Mouse (Mus musculus) heart, postnatal 4 days (tissue): Measurements from ENCODE around the gene Prdx2. TPM values are rescaled to one million over a fixed set of nuclear protein-coding genes. Genes with fewer than 3 reads are reported as not detected.

ENCODE experiments used
- DNase-seq: peaks from one replicate; pipeline ENCODE4 v3.0.0; 2021
- total RNA-seq, 2 experiments: library from RNA; stranded (reverse); gene quantifications; 2 replicates each; pipeline ENCODE4 v1.2.3; 2021

The Prdx2 gene
- total RNA-seq, 2 experiments from 2014 or later, result 678 to 716 TPM

DNA sequence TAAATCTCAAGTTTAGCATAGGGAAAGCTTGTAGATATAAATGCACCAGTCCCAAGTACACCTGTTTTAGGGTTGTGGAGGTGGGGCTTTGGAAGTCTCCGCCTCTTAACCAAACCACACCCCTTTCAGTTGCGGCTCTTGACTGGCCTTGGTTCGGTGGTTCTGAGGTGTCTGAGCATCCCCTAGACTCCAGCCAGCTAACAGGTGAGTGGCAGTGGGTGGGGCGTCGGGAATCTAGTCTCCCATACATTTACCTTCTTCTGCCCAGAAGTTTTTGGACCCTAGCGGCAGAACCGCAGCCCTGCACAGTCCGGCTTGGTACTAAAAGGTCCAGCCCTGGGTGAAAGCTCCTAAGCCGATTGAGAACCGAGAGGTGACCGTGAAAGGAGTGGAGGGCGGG, 19.6 kb upstream of the Prdx2 start:
- DNase-seq, result no peak

DNA sequence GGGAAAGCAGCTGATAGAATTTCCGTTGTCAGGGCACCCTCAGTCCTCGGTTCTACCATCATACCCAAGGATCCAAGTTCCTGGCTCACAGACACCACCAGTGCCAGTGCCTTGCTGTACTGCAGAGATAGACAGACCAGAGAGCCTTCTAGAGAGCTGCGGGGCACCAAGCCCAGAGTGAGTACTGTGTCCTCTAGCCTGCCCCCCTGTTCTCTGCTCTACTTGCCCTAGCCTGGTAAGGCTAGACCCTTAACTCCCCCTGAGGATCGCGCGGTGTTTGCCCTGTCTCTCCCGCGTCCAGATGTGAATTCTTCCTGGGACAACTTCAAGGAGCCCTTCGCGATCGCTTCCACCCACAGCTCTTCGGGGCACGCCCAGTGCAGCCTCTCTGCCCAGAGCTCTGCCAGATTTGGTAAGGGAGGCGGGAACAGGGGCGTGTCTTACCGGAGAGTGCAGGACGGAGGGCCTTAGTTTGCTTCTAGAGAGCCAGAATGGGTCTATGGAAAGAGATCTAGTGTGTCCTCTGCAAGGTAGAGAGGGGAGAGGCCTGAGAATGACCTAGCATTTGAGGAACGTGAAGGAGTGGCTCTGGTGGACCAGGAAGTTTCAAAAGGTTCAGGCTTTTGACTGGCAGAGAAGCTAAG, 16.7 kb upstream of the Prdx2 start:
- DNase-seq, result peak; percentile 40

DNA sequence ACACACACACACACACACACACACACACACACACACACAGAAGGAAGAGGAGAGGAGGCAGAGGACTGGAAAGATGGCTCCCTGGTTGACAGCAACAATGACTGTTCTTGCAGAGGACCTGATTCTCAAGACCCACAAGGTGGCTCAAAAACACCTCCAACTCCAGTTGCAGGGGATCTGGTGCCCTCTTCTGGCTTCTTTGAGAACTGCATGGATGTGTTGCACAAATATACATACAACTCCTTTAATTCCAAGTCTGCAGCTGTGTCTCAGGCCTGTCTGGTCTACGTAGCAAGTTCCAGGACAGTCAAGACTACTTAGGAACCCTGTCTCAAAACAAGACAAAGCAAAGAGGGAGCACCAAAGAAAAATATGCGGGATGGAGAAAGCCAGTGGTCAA, 12.6 kb upstream of the Prdx2 start:
- peak; percentile 78 for DNase-seq

DNA sequence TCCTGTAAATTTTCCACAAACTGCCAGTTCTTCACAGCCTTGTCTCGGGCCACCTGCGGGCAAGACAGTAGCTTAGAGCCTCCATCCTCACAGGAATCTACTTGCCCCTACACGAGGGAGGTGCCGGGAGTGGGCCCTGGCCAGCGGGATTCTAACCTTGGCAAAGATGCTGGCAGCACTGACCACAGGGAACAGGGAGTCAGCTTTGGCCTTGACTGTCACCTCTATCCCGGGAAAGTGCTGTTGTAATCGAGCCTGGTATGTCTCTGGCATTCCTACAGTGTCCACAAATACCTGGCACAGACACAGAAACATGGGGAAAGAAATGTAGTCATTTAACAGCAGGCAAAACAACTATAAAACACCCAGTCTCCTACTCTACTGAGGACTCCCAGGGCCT, 9.6 kb upstream of the Prdx2 start:
- peak; percentile 50 for DNase-seq

DNA sequence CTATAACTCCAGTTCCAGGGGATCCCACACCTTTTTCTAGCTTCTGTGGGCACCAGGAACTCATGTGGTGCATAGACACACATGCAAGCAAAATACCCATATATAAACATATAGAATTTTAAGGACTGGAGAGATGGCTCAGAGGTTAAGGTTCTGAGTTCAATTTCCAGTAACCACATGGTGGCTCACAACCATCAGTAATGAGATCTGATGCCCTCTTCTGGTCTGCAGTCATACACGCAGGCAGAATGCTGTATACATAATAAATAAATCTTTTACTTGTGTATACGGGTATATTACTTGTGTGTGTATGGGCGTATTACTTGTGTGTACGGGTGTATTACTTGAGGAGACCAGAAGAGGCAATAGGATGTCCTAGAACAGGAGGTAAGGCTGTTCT, 5.4 kb upstream of the Prdx2 start:
- no peak for DNase-seq

DNA sequence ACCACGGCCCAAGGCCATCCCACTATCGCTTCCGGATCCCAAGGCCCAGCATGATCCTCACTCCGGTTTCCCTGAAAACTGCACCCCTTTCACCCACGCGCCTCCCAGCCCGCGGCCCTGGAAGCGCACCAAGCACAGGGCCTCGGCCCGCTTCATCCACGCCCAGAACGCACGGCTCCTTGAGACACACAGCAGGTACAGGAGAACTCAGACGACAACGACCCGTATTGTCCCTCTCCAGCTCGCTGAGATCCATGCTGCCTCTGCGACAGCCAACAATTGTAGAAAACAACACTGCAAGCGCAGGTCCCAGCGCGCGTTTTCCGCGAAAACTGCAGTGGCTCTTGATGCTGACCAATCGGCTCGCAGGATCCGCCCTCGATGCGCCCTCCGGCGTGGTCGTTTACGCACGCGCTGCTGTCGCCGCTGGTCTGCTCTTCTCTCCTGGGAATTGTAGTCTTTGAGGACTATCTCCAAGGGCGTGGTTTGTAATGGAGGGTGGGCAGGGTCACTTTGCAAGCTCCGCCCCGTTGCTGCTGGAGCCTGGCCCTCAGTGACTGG, 3.6 kb upstream of the Prdx2 start:
- peak; percentile 93 for DNase-seq

DNA sequence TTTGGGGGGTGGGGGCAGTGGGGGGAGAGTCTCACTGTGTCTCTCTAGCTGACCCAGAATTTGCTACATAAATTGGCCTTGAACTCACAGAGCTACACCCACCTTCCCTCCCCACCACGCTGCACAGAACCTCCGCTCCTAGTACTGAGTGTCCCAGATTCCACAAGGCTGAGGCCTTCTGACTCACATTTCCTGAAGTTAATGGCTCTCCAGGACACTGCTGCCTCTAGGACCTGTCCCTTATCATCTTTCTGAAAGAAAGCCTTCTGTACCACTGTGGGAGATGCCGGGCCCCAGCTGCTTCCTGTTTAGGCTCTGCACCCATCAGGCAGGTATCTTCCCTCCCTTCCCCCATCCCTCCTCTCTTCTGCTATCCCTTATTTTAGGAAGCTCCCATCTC, 2.8 kb upstream of the Prdx2 start:
- no peak for DNase-seq

DNA sequence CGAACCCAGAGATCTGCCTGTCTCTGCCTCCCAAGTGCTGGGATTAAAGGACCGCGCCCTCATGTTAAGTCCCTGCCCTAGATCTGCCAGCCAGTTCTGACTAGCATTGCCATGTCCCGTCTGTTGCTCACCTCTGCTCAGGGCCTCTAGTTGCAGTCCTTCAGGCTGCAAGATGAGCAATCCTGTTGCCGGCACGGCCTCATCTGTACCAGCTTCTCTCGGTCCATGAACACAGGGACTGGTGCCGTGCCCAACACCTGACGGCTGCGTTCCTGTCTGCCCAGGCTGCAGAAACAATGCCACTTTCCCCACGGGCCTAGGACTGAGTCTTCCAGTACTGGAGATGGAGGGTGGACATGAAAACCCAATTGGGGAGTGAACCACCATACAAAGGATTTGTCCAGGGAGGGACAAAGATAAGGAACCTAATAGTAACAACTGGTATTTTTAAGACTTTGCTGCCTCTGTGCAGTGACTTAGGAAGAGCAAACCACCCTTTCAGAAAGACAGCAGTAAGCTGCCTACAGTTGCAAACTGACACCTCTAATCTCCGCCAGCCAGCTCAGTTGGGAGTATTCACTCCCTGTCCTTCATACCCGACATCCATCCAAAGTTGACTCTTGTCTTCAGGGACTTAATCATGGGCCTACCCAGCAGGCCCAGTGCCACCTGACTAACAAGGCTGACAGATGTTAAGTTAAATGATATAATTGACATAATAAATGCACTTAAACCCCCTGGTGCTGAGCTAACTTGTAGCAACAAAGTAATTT, 1.7 kb upstream of the Prdx2 start:
- no peak for DNase-seq

DNA sequence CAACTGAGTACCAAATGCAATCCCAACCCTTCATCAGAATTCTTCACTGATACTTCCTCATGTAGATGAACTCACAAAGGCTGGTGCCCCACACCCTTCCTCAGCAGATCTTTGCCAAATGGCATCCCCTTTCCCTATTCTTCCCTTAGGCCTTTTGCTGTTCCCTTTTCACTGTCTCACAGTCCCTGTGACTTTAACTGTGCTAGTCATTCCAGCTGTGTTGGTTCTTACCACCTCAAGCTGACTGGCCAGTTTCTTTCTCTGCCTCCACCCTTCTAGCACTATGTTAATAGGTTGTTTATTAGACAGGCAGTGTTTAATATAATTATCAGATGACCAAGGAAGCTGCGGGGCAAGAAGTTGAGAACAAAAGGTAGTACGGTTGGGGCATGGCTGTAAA, 737 bp upstream of the Prdx2 start:
- no peak for DNase-seq

DNA sequence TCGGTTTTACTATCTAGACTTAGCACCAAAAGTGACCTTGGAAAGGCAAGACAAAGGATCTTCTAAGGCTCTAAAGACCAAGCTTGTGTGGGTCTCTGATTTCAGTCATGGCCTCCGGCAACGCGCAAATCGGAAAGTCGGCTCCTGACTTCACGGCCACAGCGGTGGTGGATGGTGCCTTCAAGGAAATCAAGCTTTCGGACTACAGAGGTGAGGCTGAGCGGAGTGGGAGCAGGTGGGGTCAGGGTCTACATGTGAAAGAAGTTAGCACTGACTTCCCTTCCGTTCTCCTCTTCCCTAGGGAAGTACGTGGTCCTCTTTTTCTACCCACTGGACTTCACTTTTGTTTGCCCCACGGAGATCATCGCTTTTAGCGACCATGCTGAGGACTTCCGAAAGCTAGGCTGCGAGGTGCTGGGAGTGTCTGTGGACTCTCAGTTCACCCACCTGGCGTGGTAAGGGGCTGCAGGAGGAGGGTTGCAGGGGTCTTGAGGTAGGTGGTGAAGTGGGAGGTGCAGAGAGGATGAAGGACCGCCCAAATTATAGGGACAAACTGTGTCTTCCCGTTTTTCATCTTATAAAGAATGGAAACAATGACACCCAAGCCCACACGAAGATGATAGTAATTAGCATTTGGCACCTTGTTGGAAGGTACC, 876 bp downstream of the Prdx2 start:
- DNase-seq, result peak; percentile 27

DNA sequence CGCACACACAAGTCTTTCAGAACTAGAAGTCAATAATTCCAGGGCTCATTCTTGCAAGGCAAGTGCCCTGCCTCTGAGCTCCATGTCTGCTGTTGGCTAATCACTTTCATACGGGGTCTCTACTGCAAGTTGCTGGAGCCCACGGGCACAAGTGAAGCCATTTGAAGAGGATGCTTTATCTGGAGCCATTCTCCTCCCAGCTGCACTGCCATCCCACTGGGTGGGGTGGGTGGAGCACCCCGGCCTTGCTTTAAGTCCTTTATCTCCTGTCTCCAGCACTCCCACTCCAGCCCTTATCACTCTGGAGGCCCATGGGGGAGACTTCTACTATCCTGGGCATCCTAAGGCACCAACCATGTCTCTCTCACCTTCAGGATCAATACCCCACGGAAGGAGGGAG, 1.5 kb downstream of the Prdx2 start:
- DNase-seq, result no peak

DNA sequence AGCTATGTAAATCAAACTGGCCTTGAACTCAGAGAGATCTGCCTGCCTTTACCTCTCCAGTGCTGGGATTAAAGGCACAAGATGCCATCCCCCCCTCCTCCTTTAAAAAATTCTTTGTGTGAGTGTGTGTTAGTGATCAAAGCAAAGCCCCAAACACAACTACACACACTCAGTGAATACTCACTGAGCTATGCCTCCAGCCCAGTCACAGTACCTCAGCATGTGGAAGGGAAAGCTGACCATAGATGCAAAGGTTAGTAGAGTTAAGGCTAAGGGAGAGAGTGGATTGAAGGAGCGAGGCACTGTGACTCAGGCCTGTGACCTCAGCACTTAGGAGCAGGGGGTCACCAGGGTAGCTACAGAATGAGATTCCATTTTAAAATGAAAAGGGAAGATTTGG, 3.7 kb downstream of the Prdx2 start:
- no peak for DNase-seq

DNA sequence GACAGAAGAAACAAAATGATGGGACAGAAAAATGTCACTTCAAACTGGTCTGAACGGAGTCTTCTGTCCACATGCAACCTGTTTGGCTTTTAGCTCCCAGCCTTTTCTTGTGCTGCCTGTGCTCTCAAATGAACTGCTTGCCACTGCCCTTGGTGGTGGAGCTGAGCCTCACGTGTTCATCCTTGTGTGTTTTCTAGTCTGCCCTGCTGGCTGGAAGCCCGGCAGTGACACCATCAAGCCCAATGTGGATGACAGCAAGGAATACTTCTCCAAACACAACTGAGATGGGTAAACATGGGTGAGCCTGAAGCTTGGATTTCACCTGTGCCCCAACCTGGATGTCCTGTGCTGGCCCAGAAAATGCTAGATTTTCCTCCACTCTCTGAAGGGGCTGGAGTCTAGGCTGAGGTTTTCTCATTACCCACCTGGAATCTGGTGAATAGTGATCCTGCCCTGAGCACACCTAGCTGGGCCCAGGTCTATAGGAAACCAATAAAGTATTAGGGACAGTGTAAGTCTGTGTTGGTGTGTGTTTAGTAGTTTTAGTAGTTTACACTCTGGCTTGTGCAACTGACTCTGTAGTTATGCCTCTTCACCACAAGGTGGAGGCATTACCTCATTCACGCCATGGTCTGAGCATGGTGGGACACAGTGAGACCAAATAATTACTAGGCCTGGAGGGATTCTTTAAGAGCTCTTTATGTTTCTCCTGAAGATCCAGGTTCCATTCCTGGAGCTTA, 4.6 kb downstream of the Prdx2 start:
- DNase-seq, result peak; percentile 71

DNA sequence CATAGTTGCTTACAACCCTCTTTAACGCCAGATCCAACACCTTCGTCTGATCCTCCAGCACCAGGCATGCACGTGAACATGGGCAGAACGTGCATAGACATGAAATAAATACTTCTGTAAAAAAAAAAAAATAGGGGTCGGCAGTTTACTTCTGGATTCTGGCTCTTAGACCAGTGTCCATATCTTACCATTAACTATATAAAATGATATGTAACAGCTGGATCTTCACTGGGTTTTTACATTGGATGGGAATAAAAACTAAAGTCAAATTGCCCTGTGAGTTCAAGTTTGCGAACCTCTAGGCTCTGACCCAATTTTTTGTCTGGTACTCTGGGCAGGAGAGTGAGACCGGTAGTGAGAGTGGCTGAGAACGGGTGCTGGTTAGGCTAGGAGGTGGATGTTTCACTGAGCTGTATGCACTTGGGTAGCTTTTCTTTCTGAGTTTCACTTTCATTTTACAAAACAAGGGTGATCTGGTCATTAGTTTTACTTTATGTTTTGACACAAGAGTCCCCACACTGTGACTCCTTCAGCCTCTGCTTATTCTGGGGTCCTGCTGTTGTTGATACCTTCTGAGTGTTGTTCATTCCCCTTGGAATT, 5.3 kb downstream of the Prdx2 start:
- DNase-seq, result no peak

DNA sequence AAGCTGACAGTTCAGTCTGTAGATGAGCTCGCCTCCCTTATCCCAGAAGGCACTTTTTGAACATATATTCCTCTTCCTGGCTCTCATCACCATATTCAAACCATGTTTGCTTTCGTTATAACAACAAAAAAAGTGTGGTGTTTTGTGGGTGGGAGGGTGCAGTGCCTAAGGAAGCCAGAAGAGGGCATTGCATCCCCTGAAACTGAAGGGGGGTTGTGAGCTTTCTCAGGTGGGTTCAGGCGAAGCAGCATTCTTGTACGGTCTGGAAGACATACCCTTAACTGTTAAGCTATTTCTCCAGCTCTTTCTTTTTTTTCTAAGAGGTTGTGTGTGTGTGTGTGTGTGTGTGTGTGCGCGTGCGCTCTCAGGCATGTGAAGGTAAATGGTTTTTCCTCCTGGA, 6.0 kb downstream of the Prdx2 start:
- DNase-seq, result peak; percentile 83

DNA sequence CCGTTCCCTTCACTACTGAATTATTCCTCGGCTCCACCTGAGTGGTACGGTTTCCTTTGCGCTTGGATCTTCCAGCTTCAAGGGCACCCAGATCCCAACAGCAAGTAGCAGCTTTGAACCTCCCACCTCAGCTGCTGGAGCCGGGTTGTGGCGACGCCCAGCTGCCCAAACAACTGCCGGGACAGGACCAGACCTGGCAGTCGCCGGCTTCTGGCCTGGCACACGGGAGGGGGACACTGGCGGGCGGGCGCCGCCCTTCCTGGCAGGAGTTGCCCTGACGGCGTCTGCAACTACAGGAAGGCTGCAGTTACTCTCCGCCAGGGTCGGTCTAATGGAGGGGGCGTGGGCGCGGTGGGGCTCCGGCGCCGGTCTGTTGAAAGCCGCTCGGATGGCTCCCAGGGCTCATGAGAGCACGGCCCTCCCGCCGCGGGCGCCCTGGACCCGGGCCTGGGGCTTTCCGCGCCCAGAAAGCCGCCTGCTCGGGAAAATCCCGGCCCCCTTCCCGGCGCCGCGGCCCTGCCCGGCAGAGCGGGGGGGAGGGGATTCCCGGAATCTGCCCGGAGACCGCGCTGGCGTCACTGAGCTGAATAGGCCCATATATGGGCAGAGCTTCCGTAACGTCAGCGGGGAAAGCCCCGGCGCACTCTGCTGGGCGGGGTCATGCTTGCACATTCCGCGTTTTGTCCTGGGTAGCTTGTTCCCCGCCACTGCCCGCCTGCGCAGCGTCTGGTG, 6.8 kb downstream of the Prdx2 start:
- DNase-seq, result peak; percentile 97

DNA sequence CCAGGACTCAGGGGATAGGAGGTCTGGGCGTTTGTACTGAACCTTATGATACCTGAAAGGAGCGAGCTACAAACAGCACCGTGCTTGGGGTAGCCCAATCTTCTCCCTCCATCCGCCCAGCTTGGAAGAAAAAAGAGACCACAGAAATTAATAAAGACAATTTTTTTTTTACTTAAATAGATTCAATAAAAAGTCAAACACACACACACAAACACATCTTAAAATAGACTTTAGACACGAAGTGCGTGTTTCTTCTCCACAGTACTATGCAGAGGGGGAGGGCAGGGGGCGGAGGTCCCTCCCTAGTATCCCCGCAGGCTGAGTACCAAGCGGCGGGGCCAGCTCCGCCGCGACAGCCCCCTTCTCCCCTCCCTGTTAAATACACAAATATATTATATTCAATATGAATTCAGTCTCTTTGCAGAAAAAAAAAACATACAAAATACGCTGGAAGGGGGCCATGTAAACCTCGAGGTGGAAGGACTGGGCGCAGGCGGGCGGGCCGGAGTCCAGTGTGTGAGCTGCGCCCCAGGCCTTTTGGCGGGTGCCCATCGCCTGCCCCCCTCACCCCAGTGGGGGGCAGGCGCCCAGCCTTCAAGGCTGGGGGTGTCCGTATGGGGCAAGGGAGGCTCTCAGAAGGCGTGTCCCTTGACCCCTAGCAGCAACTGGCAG, 7.5 kb downstream of the Prdx2 start:
- no peak for DNase-seq

DNA sequence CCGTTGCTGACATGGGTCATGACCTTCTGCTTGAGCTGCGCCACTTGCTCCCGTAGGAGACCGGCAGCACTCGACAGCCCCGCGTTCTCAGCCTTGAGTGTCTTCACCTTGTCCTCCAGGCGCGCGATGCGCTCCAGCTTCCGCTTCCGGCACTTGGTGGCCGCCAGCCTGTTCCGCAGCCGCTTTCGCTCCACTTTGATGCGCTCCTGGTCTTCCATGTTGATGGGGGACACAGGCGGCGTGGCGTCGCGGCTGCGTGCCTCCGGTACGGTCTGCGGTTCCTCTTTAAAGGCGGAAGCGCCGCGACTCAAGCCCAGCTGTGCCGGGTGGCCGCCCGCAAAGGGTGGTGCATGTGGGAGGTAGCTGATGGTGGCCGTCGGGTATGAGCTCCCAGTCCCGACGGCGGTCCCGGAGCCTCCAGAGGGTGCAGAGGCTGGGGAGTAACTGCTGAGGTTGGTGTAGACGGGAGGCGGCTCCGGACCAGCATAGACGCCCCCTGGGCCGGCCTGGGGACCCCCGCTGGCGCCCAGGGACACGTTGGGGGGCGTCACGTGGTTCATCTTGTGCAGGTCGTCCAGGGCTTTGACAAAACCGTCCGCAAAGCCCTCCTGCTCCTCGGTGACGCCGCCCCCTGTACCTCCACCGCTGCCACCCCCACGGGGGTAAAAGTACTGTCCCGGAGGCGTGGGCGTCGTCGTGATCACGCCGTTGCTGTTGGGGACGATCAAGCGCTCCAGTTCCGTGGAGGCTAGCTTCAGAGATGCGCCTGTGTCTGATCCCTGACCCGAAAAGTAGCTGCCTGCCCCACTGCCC, 8.3 kb downstream of the Prdx2 start:
- peak; percentile 71 for DNase-seq

DNA sequence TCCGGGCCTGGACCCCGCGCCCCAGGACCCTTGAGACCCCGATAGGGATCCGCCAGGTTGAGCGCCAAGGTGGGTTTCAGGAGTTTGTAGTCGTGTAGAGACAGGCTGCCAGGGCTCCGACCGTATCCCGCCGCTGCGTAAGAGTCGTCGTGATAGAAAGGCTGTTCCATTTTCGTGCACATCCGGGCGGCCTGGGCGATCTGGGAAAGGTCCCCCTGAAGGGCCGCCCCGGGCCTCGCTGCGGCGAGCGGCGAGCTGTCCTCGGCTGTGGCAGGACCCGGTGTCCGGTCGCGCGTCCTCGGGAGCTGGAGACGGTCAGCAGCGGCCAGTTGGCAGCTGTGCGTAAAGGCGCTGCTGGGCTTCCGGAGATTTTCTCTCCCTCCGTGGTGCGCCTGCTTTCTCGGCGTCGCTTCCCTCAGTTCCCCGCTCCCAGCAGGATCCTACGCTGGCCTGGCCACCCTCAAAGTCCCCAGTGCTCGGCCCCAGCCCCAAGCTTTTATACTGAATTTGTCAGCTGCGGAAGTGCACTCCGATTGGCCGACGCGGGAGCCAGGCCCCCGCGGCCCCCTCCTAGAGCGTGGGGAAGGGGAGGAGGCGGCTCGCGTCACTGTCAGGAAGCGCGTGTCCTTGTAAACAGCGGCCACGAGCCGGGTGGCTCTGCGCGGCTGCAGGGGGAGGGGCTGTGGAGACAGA, 9.0 kb downstream of the Prdx2 start, which contains the start of gene Junb:
TSS of gene Junb (minus strand) at position 471 of the 693 bp plus-strand sequence.
- peak; percentile 95 for DNase-seq
